Mouse (Mus musculus) erythroblast, adult 5-6 weeks (primary cell): ENCODE results near the gene Fam207a. TPM values are rescaled to one million over a fixed set of nuclear protein-coding genes. Genes with fewer than 3 reads are reported as not detected.

ENCODE experiments used
- ATAC-seq: replicated peaks from 2 replicates; pipeline ENCODE4 v1.8.0; 2016; ENCODE audit warnings: moderate number of reproducible peaks, mild to moderate bottlenecking, moderate TSS enrichment, inconsistent platforms; ENCODE audit not compliant: poor library complexity, low FRiP score, severe bottlenecking
- total RNA-seq, 2 experiments: library from RNA; stranded (forward) in 1 of 2; stranded (reverse) in 1 of 2; fragments of 150-400 nt in 1 of 2; fragments of 200-764, 138-1000 nt in 1 of 2; gene quantifications; 2 replicates each; pipeline versions ENCODE4 v1.2.3 to v1.2.4; 2015 to 2017; ENCODE audit warnings: low replicate concordance in 2 of 2

The Fam207a gene
- total RNA-seq, 2 experiments from 2014 or later, result 4.2 to 12.4 TPM

- no peak for ATAC-seq
Observed at GRCm38 (mm10) chr10:77532020-77532413, 16.4 kb upstream of the Fam207a start.

GRCm38 (mm10) chr10:77531026-77532019, 15.7 kb upstream of the Fam207a start:
- no peak for ATAC-seq

DNA sequence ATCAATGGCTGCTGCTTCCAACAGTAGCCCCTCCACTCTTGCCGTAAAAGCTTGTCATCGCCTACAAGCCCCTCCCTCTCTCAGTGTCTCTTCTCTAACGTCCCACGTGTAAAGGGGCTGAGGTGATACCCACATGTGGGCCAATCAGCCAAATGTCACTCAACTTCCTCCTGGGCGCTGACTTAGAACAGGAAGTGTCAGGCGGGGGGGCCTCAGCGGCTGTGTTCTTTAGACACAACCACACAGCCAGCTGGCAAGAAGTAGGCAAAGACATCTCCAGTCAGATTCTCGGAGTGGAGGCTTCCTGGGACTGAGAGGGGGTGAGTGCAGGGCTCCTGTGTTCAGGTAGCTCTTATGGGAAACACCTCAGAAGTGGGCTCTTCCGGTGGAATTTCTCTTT, 14.6 kb upstream of the Fam207a start, which contains the start of gene Itgb2:
Itgb2 (plus strand) TSS at position 113 of the 400 bp plus-strand sequence.
- no peak for ATAC-seq

DNA sequence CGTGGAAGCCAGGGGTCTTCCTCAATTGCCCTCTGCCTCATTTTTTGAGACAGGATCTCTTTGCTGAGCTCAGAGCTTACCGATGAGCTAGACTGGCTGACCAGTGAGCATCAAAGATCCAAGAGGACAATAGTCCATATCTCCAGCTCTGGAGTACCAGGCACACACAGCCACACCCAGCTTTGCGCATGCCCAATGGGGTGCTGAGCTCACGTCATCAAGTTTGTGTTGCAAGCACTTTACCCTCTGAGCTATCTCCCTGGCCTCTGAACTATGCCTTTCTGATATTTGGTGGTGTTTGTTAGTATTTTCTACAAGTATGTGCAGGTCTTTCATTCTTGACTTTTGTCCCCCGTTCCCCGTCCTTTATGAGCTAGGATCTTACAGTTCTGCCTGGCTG, 13.0 kb upstream of the Fam207a start:
- ATAC-seq, result no peak

DNA sequence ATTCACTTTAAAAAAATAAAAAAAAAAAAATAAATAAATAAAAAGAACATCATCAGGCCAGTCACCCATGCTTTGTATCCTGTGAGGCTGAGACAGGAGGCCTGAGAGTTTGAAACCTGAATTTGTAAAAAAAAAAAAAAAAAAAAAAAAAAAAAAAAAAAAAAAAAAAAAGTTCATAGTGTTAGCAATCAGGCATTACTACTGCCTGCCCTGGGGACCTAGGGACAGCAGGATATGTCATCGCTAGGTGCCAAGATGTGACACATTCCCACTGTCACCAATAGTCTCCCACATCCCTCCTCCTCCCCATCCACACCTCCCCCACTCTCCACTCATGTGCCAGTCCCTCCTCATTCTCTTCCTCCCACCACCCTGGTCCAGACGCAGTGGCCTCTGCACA, 10.9 kb upstream of the Fam207a start:
- ATAC-seq, result no peak

DNA sequence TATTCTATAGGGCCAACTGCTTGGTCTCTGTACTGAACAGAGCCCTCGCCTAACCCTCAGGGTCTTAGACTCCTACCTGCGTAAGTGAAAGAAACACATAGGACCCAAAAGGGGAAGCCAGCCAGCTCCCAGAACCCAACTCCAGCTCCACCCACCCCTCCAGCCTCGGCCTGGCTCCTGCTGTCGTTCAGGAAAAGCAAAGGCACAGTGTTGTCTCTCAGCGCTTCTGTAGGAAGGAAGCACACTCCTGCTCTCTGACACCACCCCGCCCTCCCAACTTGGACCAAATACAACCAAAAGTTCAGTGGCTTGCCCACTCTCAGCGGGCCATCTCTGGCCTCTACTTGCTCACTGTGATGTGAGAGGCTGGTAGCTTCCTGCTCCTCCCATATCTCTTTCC, 7.7 kb upstream of the Fam207a start:
- no peak for ATAC-seq

DNA sequence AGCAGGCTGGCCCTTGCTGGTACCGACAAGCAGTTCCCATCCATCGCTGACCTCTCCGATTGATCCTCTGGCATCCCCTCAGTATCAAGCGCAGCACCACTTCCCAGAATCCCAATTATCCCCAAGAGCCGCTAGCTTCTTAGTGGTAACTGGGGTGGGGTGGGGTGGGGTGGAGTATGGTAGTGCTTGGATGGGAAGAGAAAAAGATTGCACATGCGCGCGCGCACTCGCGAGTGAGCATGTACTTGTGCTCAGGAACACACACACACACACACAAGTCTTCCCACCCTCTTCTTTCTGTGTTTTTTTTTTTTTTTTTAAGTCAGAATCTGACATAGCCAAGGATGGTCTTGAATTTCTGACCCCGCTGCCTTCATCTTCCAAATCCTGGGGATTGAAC, 7.2 kb upstream of the Fam207a start:
- no peak for ATAC-seq

- no peak for ATAC-seq
Observed at GRCm38 (mm10) chr10:77522021-77522731, 6.6 kb upstream of the Fam207a start.

DNA sequence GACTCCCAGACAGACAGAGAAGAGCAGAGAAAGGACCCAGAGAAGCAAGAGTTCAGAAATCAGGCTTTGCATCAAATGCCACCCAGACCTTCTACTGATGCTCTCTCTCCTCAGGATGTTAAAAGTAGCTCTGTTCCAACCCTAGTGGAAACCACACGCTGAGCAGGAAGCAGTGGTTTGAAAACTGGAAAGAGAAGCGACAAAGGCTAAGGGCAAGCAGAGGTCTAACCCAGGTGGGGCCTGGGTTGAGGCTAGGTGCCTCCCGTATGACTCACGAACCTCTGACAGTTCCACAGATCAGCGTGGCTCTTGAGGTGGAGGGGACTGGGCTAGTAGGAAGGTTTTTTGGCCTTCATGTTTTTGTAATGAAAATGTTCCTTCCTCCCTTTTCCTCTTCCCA, 4.9 kb upstream of the Fam207a start:
- no peak for ATAC-seq

DNA sequence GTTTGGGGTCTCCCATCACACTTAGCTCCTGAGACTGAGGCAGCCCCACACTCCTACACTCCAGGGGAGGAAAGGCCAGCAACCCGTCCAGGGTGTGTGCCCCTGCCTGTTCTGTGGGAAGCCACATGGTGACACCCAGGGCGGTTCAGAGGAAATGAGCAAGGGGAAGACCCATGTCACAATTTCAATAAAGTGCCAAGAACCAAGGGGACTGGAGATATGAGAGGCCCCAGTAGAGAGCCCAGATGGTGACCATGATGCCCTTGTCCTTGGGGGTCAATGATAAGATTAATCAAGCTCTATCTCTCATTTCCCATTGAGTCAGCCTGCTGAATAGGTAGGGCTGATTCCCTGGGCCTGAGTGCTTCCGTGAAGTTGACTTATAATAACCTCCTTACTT, 3.6 kb upstream of the Fam207a start:
- no peak for ATAC-seq

DNA sequence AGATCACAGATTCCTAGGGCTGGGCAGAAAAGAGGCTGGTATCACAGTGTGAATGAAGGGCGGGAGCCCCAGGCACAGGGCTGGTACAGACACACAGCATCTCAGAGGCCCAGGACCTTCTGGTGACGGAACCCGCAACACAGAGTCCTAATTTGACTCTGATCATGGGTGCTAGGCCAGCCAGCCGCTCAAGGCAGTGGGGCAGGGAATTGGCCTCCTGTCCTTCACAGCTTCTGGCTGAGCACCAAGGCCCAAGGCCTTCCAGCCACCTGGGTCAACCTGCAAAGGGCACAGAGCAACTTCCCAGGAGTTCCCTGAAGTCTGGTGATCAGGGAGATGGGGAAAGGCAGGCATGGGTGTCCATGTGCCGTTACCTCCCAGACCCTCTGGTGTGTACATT, 2.2 kb upstream of the Fam207a start:
- no peak for ATAC-seq

DNA sequence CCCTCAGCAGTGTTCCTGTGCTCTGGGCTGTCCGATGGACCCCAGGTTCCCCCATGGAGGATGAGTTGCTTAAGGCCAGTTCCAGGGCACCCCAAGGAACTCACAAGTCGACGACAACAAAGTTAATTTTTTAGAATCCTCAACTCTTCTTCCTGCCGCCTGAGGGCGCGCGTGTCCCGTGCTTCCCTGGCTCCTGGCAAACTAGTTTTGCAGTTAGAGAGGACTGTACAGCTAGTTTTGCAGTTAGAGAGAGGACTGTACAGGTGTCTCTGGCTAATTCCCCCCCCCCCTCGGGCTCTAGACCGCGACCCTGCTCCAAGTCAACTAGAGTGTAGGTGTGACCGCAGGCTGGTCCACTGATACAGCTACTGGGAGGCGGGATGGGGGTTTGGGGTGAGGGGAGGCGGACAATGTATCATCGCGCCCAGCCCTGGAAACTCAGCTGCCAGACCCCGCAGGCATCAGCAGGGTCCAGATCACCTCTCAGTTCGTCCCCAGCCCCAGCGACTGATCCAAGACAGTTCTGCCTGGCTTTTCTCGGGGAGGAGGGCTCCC, 1.6 kb upstream of the Fam207a start:
- ATAC-seq, result 0 out of 2 replicates have a peak, but pooled peaks have one; percentile 41

DNA sequence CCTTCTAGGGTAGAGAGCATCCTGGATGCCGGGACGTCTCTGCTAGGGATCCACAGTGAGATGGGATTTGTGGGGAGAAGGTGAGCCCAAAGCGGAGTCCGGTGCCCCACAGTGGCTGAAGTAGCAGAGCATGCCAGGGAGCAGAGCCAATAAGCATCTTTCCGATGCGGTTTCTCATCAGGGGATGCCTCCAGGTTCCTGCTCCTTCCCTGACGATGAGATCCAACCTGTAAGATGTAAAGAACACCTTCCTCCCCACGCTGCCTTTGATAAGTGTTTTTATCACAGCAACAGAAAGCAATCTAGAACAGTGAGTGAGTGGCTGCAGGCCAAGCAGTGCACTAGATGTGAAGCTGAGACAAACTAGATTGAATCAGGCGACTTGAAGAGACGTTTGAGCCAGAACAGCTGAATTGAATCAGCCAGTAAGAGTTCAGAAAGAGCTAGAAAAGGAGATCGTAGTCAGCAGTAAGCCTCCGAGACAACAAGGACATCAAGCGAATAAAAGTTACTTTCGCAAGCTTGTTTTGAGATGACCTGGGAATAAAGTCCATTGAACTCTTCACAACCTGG, 880 bp upstream of the Fam207a start:
- ATAC-seq, result peak; percentile 4; the same call in 1 of the 2 replicates

GRCm38 (mm10) chr10:77510225-77510982, 5.2 kb downstream of the Fam207a start:
- no peak for ATAC-seq

- ATAC-seq, result peak; percentile 66
Observed at GRCm38 (mm10) chr10:77509403-77510187, 6.0 kb downstream of the Fam207a start.

DNA sequence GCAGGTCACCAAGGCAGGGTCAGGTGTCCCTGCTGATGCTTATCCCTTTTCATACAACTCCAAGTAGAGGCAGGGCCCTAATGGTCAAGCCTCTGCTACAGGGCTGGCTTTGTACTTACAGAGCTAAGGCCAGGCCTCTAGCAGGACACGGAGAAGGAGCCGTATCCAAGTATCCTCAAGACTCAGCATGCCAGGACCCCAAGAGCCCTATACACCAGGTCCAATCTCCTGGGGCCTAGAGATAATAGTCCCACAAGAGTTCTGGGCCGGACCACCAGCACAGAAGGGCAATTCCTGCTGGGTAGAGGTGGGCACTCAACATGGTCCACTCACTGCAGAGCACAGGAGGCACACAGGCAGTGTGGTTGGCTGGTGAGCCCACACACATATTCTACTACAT, 6.8 kb downstream of the Fam207a start:
- ATAC-seq, result no peak

DNA sequence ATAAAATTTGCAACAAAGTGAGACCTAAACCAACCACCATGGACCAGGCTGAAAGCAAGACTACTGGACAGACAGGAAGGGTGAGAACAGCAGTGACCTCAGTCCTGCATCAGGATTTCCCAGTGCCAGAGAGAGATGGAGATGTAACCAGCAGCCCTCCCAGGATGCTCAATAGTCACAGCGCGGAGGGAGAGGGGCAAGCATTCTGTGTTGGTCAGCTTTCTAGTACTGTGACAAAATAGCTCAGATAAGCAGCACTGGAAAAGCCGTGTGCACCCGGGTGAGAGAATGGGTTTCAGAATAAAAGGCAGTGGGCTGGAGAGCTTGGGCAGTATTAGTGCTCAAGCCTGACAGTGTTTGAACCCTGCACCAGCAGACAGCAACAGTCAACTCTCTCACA, 7.8 kb downstream of the Fam207a start:
- no peak for ATAC-seq

DNA sequence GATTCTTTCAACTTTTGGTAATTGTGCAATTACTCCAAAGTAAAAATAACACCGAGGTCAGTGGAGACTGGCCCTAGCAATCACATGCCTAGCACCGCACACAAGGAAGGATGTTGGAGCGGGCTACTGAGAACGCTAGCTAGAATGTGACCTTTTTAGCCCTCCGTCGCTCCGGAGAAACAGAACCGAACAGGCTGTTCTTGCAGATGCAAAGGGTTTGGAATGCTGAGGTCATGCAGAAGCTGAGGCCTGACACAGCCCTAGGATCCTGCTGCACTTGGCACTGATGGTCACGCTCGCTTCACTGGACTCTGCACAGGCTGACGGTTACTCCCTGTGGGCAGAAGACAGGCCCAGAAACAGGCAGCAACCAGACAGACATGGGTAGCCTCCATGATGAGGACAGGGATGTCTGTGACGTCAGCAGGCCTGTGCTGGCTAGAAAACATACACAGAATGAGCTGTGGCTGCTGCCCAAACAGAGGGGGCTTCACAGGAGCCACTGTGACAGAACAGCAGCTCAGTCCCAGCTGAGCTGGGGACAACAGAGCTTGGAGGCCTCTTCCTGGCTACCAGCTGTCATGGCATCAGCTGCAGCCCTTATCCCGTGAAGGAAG, 8.5 kb downstream of the Fam207a start:
- no peak for ATAC-seq
